Mouse (Mus musculus) kidney, postnatal 36 days (tissue): ENCODE measurements around the gene Chn1.
A peak's percentile ranks its signal among the peaks of the same experiment; 100 is the strongest.

Experiments
- DNase-seq, 2 experiments: peaks; one replicate each; pipeline ENCODE4 v3.0.0; 2021 to 2022; ENCODE audit warnings: mixed read lengths in 2 of 2

The Chn1 gene

GRCm38 (mm10) chr2:73745647-73746374, 29.3 kb downstream of the Chn1 start:
- DNase-seq = peak; percentile 37 to 59

- DNase-seq = no peak
These were observed 33.9 kb downstream of the Chn1 start for GRCm38 (mm10) chr2:73741286-73741685.

- DNase-seq = no peak
These were observed 47.3 kb downstream of the Chn1 start for GRCm38 (mm10) chr2:73727868-73728267.

GRCm38 (mm10) chr2:73724934-73725333, 50.2 kb downstream of the Chn1 start:
- no peak for DNase-seq

GRCm38 (mm10) chr2:73721821-73722220, 53.3 kb downstream of the Chn1 start:
- peak; percentile 30 to 58 for DNase-seq

- no peak for DNase-seq
These were observed 62.7 kb downstream of the Chn1 start for GRCm38 (mm10) chr2:73712481-73712880.

- no peak for DNase-seq
These were observed 82.1 kb downstream of the Chn1 start for GRCm38 (mm10) chr2:73693045-73693444.

- no peak for DNase-seq
These were observed 84.2 kb downstream of the Chn1 start for GRCm38 (mm10) chr2:73690783-73691604.

- DNase-seq = no peak
These were observed 92.6 kb downstream of the Chn1 start for GRCm38 (mm10) chr2:73682500-73682899.

- no peak for DNase-seq
These were observed 94.6 kb downstream of the Chn1 start for GRCm38 (mm10) chr2:73680425-73681027.

GRCm38 (mm10) chr2:73668608-73669007, 106.5 kb downstream of the Chn1 start:
- peak in 1 of 2 experiments; percentile 24 for DNase-seq

GRCm38 (mm10) chr2:73660566-73661134, 114.5 kb downstream of the Chn1 start:
- DNase-seq = no peak

GRCm38 (mm10) chr2:73659726-73660565, 115.2 kb downstream of the Chn1 start:
- DNase-seq = peak; percentile 29 to 53

- no peak for DNase-seq
These were observed 116.1 kb downstream of the Chn1 start for GRCm38 (mm10) chr2:73659041-73659440.

GRCm38 (mm10) chr2:73657961-73658360, 117.2 kb downstream of the Chn1 start:
- no peak for DNase-seq

GRCm38 (mm10) chr2:73657151-73657550, 118.0 kb downstream of the Chn1 start:
- DNase-seq = peak; percentile 45 to 68

GRCm38 (mm10) chr2:73655663-73656062, 119.5 kb downstream of the Chn1 start:
- no peak for DNase-seq

- DNase-seq = no peak
These were observed 120.3 kb downstream of the Chn1 start for GRCm38 (mm10) chr2:73654892-73655243.

- DNase-seq = no peak
These were observed 120.9 kb downstream of the Chn1 start for GRCm38 (mm10) chr2:73654059-73654891.

GRCm38 (mm10) chr2:73637688-73638087, 137.5 kb downstream of the Chn1 start:
- DNase-seq = peak; percentile 29 to 48

GRCm38 (mm10) chr2:73636387-73636786, 138.8 kb downstream of the Chn1 start:
- DNase-seq = peak; percentile 21 to 62
